Mouse (Mus musculus) c-Kit-negative CD71-positive TER-119-positive erythroid progenitor cells, embryonic 14.5 days (primary cell): ENCODE measurements around the gene Dagla.

Experiments
- DNase-seq: peaks from one replicate; pipeline ENCODE4 v3.0.0-alpha.2; 2013; ENCODE audit warnings: low read depth, low spot score

Gene Dagla

DNA sequence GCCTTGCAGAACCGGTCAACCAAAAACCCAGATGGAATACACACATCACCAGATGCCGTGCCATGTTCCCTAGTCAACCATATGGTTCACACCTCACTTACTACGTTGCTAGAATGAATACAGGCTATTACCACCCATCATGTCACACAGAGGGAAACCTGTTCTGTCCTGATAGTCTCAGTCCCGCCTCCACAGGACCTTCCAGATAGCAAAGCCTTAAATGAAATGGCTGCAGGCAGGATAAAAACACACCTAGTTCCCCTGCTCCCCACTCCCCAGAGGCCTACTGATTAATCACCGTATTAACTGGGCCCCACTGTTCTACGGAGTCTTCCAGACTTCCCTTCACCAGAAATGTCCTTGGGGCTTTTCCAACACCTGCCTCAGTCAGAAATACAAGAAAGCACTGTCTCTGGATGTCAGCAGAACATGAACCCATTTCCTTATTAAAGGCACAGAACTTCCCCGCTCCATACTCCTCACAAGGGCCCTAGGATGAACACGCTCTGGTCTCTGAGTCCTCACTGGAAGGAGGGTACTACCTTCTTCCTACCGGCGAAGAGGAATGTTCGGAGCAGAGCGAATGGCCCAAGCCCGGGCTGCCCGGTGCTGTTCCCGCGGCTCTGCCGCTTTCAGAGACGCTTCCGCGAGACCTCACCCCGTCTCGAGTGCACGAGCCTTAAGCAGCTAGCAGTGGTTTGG, 101.4 kb downstream of the Dagla start:
- DNase-seq = peak; percentile 68

DNA sequence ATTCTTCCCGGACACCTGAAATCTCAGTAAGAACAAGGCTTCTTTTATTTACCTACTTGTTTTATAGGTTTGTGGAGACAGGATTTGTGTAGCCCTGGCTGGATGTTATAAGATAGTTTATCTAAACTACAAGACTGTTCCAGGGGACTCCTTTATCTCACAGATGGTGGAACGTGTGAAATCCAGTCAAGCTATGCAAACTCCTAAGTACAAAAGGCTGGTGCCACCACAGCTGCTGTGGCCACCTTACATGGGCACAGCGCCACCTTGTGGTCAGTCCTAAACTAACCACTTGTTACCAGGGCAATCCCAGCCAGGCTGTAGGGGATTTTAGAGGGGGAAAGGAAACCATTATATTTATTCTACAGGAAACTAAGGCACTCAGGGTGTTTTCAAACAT, 106.0 kb downstream of the Dagla start:
- peak; percentile 71 for DNase-seq

DNA sequence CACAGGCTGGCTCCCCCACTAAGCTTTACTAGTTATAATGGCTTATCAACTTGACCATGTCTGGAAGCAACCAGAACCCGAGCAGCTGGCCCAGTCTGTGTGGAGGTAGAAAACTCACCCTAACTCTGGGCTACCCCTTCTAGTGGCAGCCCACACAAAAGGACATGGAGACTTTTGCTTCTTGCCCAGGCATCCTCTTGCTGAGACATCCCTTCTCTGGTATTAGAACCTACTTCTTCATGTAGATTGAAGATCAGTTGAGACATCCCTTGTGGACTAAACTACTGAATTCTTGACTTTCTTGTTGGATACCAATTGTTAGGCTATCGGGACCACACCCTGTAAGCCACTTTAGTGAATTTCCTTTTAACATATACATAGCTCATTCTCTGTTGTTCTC, 106.4 kb downstream of the Dagla start:
- no peak for DNase-seq

DNA sequence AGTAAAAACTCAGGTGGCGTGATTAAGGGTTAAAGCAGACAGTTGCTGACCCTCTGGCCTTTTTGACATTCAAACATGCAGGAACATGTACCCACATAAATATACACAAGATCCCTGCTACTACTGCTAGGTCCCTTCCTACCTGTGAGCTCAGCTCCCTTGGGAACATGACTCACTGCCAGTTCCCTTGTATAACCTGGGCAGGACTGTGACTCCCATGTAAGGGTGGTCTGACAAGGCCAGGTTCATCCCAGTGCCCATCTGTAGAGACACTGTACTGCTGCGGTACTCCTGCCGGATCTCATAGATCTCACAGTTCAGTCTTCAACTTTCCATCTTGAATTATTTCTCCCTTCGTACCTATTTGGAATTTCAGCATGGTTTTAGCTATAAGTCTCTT, 107.5 kb downstream of the Dagla start:
- DNase-seq = no peak
